Mouse (Mus musculus): ENCODE results near the gene Fignl1. TPM values are rescaled to one million over a fixed set of nuclear protein-coding genes. Genes with fewer than 3 reads are reported as not detected.

The Fignl1 gene
- total and polyA plus RNA-seq, 3 experiments: 82.8 to 189 (median 98.5) TPM

DNA sequence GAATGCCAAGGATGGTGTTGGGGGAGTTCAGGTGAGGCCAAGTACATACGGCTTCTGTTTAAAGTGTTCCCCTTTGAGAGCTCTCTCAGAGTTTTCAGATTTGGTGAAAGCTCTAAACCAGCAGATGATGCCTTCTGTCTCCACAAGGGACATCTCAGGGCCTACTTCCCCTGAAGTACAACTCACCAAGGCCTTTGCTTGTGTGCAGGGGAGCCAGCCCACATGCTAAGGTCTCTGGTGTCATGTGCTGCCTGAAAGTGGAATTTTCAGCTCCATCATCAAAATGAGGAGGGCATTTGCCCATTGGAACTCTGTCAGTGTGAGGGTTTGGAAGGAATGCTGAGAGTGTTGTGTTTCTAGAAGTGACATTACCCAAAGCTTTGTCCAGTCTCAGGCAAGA lies 43.3 kb downstream of the Fignl1 start:
- Histone ChIP-seq H3K27ac (ENCODE audit: insufficient read depth, low read depth) (peak overlapping the region; percentile 90), H3K9ac (ENCODE audit: insufficient read depth, low read depth) (0 out of 2 replicates have a peak overlapping the region, but pooled peaks have one; percentile 25), H3K4me1 (ENCODE audit: control insufficient read depth in 1 of 2, insufficient read depth in 2 of 2) (peaks cover 33 to 89% of the 10 kb centered on the region in 2 experiments), H3K36me3 (replicated peaks in 1 of 2; ENCODE audit: control insufficient read depth in 1 of 2, insufficient read depth in 1 of 2, low read length in 1 of 2) (peaks cover 50 to 74% of the 10 kb centered on the region in 2 experiments), H3K9me3 (replicated peaks; ENCODE audit: low read length) (peaks cover 1% of the 10 kb centered on the region), H3K27me3 (replicated peaks) (no peaks in the 10 kb centered on the region), H3K4me2 (ENCODE audit: insufficient read depth, low read depth, poor library complexity, severe bottlenecking) (no peak overlapping the region), H3K4me3 (replicated peaks in 1 of 3; ENCODE audit: low read depth in 2 of 3, low read length in 2 of 3, poor library complexity in 1 of 3) (no peak overlapping the region), H3K79me2 (replicated peaks; ENCODE audit: control insufficient read depth, extremely low read depth, insufficient read depth, poor library complexity, severe bottlenecking) (peaks cover 12% of the 10 kb centered on the region)
- peak; percentile 75 for DNase-seq (ENCODE audit: extremely low read depth)
- TF ChIP-seq CHD2 (IDR thresholded peaks at IDR 0.05; ENCODE audit: low read length) (no peak), UBTF (IDR thresholded peaks at IDR 0.05; ENCODE audit: low read depth, low read length) (no peak), E2F4 (IDR thresholded peaks at IDR 0.05; ENCODE audit: insufficient replicate concordance, low read depth, low read length) (no peak), KAT2A (IDR thresholded peaks at IDR 0.05; ENCODE audit: insufficient replicate concordance, low read length) (0 out of 2 replicates have a peak, but pooled peaks have one; percentile 10), TCF12 (IDR thresholded peaks at IDR 0.05; ENCODE audit: low read depth, low read length) (0 out of 2 replicates have a peak, but pooled peaks have one; percentile 20), MXI1 (IDR thresholded peaks at IDR 0.05; ENCODE audit: low read depth, low read length) (0 out of 2 replicates have a peak, but pooled peaks have one; percentile 56), IRF4 (IDR thresholded peaks at IDR 0.05; ENCODE audit: low read depth, low read length) (no peak), CTCF (conservative IDR thresholded peaks at IDR 0.05 in 1 of 2, IDR thresholded peaks at IDR 0.05 in 1 of 2; ENCODE audit: low read depth in 2 of 2, low read length in 2 of 2) (peak in 1 of 2 experiments; percentile 22; a peak in 1 of 4 replicates), TBP (conservative IDR thresholded peaks at IDR 0.05; ENCODE audit: low read depth, low read length) (no peak), SIN3A (IDR thresholded peaks at IDR 0.05; ENCODE audit: low read length) (no peak), CHD1 (IDR thresholded peaks at IDR 0.05; ENCODE audit: low read depth, low read length) (peak; percentile 65; the same call in 1 of the 2 replicates), MYC (IDR thresholded peaks at IDR 0.05; ENCODE audit: low read depth, low read length) (0 out of 2 replicates have a peak, but pooled peaks have one; percentile 16), MAX (IDR thresholded peaks at IDR 0.05; ENCODE audit: low read length) (peak; percentile 81), SMC3 (IDR thresholded peaks at IDR 0.05; ENCODE audit: low read depth, low read length) (peak; percentile 20; the same call in 1 of the 2 replicates), MEF2A (IDR thresholded peaks at IDR 0.05; ENCODE audit: borderline replicate concordance, low read depth, low read length) (no peak), BHLHE40 (IDR thresholded peaks at IDR 0.05; ENCODE audit: low read depth, low read length) (peak; percentile 45; the same call in 1 of the 2 replicates), MAZ (IDR thresholded peaks at IDR 0.05; ENCODE audit: low read depth, low read length) (0 out of 2 replicates have a peak, but pooled peaks have one; percentile 34), RAD21 (IDR thresholded peaks at IDR 0.05; ENCODE audit: low read depth, low read length) (peak; percentile 2), HCFC1 (IDR thresholded peaks at IDR 0.05; ENCODE audit: low read depth, low read length) (no peak)
- in situ Hi-C loops (cut with MboI; ENCODE audit: low pct_ligation_motif_present, low pct_unique_long_range_greater_than_20kb, low sequenced_read_pairs): no loop called here
- dilution Hi-C loops (cut with MboI; ENCODE audit: extremely low pct_ligation_motif_present, extremely low pct_unique_long_range_greater_than_20kb, low sequenced_read_pairs): no loop called here

DNA sequence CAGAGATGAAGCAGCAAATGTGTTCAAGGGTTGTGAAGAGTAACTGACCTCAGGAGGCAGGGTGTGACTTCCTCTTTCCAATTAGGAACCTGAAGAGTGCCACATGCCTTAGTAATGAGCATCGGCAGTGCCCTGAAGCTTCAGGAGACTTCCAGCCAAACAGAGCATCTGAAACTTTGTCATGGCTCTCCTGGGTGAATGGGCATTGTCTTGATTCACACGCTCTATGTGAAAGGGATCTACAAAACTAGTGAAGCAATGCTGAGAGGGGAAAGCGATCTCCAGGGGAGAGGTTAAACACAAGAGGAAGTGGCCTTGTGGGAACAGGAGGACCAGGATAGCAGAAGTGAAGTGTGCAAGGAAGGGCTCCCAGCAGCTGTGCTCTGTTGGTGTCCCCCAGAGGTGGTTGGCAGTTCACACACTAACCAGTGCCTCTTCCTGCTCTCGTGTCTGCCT lies 45.5 kb downstream of the Fignl1 start:
- peak; percentile 70 for DNase-seq (ENCODE audit: extremely low read depth)
- Histone ChIP-seq H3K4me2 (ENCODE audit: insufficient read depth, low read depth, poor library complexity, severe bottlenecking) (no peak overlapping the region), H3K27ac (ENCODE audit: insufficient read depth, low read depth) (peak overlapping the region; percentile 68), H3K36me3 (replicated peaks in 1 of 2; ENCODE audit: control insufficient read depth in 1 of 2, insufficient read depth in 1 of 2, low read length in 1 of 2) (peaks cover 49 to 75% of the 10 kb centered on the region in 2 experiments), H3K9ac (ENCODE audit: insufficient read depth, low read depth) (peak overlapping the region; percentile 4; the same call in 1 of the 2 replicates), H3K79me2 (replicated peaks; ENCODE audit: control insufficient read depth, extremely low read depth, insufficient read depth, poor library complexity, severe bottlenecking) (peaks cover 7% of the 10 kb centered on the region), H3K4me1 (ENCODE audit: control insufficient read depth in 1 of 2, insufficient read depth in 2 of 2) (peaks cover 29 to 94% of the 10 kb centered on the region in 2 experiments), H3K4me3 (replicated peaks in 1 of 3; ENCODE audit: low read depth in 2 of 3, low read length in 2 of 3, poor library complexity in 1 of 3) (no peak overlapping the region), H3K27me3 (replicated peaks) (no peaks in the 10 kb centered on the region), H3K9me3 (replicated peaks; ENCODE audit: low read length) (no peaks in the 10 kb centered on the region)
- dilution Hi-C loops (cut with MboI; ENCODE audit: extremely low pct_ligation_motif_present, extremely low pct_unique_long_range_greater_than_20kb, low sequenced_read_pairs): no loop called here
- in situ Hi-C loops (cut with MboI; ENCODE audit: low pct_ligation_motif_present, low pct_unique_long_range_greater_than_20kb, low sequenced_read_pairs): no loop called here
- peak; percentile 31 for TF ChIP-seq BHLHE40 (IDR thresholded peaks at IDR 0.05; ENCODE audit: low read depth, low read length)
- no peak for TF ChIP-seq CHD2 (IDR thresholded peaks at IDR 0.05; ENCODE audit: low read length)
- TF ChIP-seq ELF1 (IDR thresholded peaks at IDR 0.05; ENCODE audit: low read depth, low read length): no peak; the same call in 1 of the 2 replicates
- TF ChIP-seq ETS1 (conservative IDR thresholded peaks at IDR 0.05; ENCODE audit: low read depth, low read length): peak; percentile 33; the same call in 1 of the 2 replicates
